Mouse (Mus musculus) spleen, embryonic (tissue): ENCODE measurements at regions not wholly inside any gene's neighbourhood (a gene's known extent, or its start where the extent isn't known, plus 50 kb on each side); places are given as distances from the start of the nearest gene placed in this dataset.
"Not testable (repeated sequence)": the region's sequence is repeated elsewhere in the genome, so short reads cannot be mapped to it uniquely, and the experiment has no call there.

Experiments used
- CTCF ChIA-PET: fragments of 350-600 bp; sonication (Branson Sonifier 250); formaldehyde crosslinking; loops from one replicate; lab custom pipeline; 2022; lab: Charles Lee

DNA sequence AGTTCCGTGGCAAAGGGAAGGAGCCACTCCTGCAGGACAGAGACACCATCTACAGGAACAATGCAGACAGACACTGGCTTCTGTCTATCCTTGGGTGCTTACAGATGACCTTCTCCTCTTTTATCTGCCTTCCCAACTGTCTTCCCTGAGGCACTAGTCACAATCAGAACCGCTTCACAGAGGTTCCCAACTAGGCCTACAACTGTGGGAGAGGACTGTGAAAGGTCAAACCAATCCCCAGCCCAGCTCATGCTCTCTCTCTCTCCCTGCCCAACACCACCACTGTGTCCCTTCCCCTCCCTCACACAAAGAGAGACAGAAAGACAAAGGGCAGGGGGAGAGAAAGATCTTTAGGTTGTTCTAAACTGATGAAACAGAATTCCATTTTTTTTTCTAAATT lies 61.3 kb downstream of the Tmem17 start:
- CTCF ChIA-PET = no interaction called here

GRCm38 (mm10) chr11:22573802-22574201 lies 61.9 kb downstream of the Tmem17 start:
- CTCF ChIA-PET = no interaction called here

DNA sequence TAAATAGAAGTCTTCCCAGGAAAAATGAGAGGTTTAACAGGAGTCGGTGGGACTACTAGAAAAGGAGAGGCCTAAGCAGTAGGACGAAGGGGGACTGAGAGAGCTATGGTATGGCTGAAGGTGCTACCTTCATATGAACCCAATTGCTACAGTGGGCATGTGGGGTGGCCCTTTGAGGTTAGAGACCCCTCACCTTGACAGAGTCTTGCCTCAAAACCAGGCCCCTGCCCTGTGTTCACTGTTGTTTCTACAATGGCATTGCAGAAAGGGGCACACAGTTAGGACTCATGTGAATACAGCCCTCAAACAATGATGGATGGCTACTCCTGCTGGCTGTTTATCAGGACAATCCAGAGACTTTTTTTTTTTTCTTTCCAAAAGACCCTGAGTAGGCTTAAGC lies 62.6 kb downstream of the Tmem17 start:
- CTCF ChIA-PET = no interaction called here

- CTCF ChIA-PET = no interaction called here
Measured at GRCm38 (mm10) chr11:22584100-22584487, 72.2 kb downstream of the Tmem17 start.

GRCm38 (mm10) chr11:22584488-22585158 lies 72.7 kb downstream of the Tmem17 start:
- CTCF ChIA-PET = no interaction called here

DNA sequence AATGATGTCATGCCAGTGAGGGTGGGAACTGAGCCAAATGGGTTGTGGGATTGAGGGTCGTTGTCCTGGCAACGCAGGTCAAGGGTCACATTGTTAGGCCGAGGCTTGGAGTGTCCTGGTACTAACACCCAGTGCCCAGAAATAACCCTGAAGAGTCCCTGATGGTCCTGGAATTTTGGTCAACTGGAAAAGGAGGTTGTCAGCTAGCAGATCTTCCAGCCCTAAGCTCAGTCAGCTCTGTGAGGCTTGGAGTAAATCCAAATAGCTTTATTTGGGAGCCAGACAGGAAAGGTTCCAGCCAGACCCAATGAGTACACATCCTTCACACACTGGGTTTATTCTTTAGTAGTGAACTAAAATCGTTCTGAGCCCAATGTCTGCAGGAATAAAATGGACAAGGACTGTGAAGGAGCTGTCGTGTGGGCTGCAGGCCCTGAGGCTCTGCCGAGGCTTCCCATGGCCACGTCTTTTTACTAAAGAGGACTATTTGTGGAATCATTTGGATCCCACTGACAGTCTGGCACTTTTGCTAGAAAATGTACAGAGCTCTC lies 75.9 kb downstream of the Tmem17 start:
- CTCF ChIA-PET = no interaction called here

GRCm38 (mm10) chr11:22588546-22588945 lies 76.7 kb downstream of the Tmem17 start:
- CTCF ChIA-PET = no interaction called here

- CTCF ChIA-PET = no interaction called here
Measured at GRCm38 (mm10) chr11:22589901-22590300, 78.0 kb downstream of the Tmem17 start.

DNA sequence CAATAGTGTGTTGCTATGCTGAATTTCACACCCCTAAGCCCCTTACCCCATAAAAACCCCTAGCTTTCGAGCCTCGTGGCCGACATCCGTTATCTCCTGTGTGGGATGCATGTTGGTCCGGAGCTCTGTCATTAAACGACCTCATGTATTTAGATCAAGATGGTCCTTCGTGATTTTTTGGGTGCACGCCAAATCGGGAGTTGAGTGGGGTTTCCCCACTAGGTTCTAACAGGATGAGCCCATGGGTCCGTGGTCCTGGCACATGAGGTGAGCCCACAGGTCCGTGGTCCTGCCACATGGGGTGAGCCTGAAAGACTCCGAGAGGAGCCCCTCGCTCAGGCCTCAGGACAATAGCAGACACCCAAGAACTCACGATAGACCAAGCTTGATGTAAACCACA lies 79.2 kb downstream of the Tmem17 start:
- CTCF ChIA-PET = not testable (repeated sequence)

DNA sequence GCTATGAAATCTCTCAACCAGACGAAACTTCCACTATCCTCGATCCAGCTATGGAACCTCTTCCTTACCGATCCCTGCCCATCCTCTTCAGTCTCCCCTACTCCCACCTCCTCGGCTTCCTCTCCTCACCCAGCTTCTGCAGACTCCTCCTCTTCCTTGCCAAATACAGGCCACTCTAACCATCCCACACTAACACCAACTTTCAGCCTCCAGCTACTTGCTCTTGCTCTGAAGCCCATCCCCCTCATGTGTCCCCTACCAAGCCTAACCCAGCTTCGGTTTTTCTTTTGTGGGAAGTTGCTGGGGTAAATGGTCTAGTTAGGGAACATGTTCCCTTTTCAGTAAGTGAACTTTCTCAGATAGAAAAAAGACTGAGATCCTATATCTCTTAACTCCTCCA lies 80.8 kb downstream of the Tmem17 start:
- CTCF ChIA-PET = no interaction called here

DNA sequence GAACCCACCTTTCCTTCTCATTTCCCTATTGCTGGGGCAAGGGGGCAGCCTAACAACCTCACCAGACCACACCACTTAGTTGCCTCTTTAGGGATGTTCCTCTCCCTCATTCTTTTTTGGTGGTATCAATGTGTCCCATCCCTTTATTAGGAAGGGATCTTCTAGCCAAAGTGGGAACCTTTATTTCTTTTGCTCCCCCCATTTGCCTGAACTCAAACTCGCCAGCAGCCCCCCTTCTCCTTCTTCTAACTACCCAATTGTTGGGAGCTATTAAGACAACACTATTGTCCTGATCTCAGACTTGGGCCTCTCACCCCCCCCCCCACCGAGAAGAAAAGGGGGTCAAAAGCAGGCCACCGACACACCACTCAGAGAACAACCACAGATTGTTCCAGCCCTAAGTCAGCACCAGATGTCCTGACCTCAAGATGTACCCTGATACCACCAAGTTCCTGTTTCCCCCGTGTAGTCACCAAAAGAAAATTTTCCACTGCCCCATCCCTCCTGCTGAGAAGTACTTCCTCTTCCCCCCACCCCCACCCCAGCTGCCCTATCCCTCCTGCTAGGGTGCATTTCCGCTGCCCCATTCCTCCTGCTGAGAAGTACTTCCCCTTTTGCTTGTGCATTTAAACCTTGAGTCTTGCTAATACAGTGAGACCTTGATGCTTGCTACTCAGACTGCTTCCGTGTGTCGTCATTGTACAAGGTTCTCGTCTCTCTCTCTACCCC lies 84.4 kb downstream of the Tmem17 start:
- CTCF ChIA-PET = no interaction called here

- CTCF ChIA-PET = no interaction called here
Measured at GRCm38 (mm10) chr11:22596805-22597149, 84.9 kb downstream of the Tmem17 start.

DNA sequence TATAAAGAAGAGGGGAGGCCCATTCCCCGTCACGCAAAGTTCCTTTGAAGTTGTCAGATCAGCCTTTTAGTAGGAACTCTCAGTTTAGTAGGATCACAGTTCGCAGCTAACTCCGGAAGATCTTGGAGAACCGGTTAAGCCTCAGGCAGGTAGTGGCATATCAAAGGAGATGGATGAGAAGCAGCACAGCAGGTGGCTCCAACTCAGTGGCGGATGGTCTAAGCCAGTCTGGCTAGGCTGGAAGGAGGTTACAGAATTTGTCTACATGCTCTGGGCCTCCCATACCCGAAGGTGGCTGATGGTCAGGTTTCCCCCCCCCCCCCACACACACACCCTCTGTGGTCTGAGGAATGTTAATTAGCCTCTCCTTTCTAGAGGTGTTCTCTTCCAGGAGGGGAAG lies 88.5 kb downstream of the Tmem17 start:
- CTCF ChIA-PET = no interaction called here

DNA sequence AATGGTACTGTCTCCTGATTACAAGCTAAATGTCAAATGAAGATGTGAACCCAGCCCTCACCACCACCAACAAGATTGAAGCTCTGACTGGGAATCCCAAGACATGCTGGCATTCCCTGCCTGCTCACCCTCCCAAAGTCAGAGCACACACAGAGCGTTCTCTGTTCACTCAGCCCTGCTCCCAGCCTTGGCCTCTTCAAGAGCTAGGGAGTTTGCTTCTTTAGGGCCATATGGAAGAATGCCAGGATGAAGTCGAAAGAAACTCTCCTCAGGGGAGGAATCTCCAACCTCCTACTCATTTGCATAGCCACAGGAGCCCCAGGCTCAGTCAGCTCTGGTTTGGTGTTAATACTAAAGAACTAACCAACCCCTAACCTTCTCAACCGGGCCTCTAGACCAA lies 90.1 kb downstream of the Tmem17 start:
- CTCF ChIA-PET = no interaction called here

- CTCF ChIA-PET = no interaction called here
Measured at GRCm38 (mm10) chr11:22602610-22603009, 90.7 kb downstream of the Tmem17 start.

- CTCF ChIA-PET = no interaction called here
Measured at GRCm38 (mm10) chr11:22603397-22603796, 91.5 kb downstream of the Tmem17 start.

GRCm38 (mm10) chr11:22606380-22606779 lies 94.5 kb downstream of the Tmem17 start:
- CTCF ChIA-PET = interaction anchor here (0.7 to 0.8 kb wide), 2 partner anchors 12 to 15 kb away, joined by 3 to 4 read pairs; no protein-coding TSS in a partner anchor

GRCm38 (mm10) chr11:22607645-22608044 lies 95.8 kb downstream of the Tmem17 start:
- CTCF ChIA-PET = no interaction called here

DNA sequence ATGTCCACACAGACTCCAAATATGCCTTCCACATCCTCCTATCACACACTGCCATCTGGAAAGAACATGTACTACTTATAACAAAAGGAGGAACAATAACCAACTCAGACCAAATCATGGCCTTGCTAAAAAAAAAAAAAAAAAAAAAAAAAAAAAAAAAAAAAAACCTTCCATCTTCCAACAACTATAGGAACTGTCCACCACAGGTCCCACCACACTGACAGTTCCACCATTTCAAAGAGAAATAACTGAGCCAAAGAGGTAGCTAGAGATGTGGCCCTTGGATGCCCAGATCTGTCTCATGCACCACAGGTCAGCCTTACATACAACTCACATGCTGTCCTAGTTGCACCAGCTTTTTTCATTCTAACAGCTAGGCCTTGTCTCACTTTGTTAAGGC lies 97.1 kb downstream of the Tmem17 start:
- CTCF ChIA-PET = no interaction called here

DNA sequence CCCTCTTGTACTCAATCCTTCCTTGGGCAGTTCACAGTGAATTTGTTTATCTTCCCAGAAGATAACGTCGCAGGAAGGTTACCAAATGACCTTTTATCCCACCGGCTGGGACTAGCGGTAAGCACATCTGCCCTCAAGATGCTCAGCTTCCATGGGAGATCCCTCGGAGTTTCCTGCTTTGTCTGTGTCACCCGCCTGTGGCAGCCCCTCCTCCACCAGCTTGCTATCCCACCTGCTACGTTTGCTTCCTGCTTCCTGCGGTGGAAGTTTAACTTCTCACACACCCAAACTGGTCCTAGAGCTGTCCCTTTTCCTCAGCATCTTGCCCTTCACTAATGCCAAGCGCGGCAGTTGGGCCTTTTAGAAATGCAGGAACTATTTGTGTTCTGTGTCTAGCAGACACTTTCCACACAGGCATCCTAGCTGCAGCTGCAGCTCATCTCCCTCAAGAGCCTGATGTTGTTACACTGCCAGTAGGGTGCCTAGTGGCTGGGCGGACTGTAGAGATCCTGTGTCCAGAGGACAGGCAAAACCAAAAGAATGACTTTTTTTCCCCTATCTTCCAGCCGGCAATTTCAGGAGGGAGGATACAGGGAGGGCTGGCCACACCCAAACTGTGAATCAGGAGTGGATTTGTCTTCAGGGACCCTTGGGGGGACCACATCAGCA lies 98.7 kb downstream of the Tmem17 start:
- CTCF ChIA-PET = interaction anchor here (0.6 kb wide), 1 partner anchor 293 kb away, joined by 4 read pairs; no protein-coding TSS in a partner anchor

GRCm38 (mm10) chr11:22611102-22611869 lies 99.4 kb downstream of the Tmem17 start:
- CTCF ChIA-PET = no interaction called here

DNA sequence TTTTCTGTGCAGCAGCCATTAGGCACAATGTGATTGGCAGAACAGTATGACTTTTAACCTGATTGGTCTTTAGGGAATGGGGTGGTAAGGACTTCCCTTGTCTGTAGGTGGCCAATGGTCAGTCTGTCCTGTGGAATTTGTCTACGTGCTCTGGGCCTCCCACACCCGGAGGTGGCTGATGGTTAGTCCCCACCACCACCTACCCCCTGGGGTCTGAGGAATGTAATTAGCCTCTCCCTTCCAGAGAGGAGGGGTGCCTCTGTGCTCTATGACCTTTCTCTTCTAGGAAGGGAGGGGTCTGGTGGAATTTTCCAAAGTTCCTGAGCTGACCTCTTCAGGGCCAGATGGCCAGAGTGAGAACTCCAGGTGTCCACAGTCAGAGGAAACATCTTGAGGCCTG lies 101.6 kb downstream of the Tmem17 start:
- CTCF ChIA-PET = no interaction called here
